Mouse (Mus musculus) stomach, postnatal 0 days (tissue): Measurements from ENCODE around the gene Esr2. TPM values are rescaled to one million over a fixed set of nuclear protein-coding genes. Genes with fewer than 3 reads are reported as not detected.
"Not testable (repeated sequence)": the region's sequence is repeated elsewhere in the genome, so short reads cannot be mapped to it uniquely, and the experiment has no call there.

Experiments used
- ATAC-seq: fragments of 200-750 bp; cut with Nextera tagmentation; 2 replicates; pipeline ENCODE4 v1.8.0; 2017; ENCODE audit not compliant: low FRiP score, low TSS enrichment
- DNase-seq: peaks from one replicate; pipeline ENCODE4 v3.0.0-alpha.2; 2016; ENCODE audit warnings: low spot score
- H3K27ac ChIP-seq: fragments of 300-500 bp; sonication (generic); replicated peaks from 2 replicates; pipeline ENCODE4 v1.5.1; 2014; ENCODE audit warnings: mild to moderate bottlenecking, control low read depth
- H3K27me3 ChIP-seq: fragments of 300-500 bp; sonication (generic); 2 replicates; pipeline ENCODE4 v1.6.1; 2014; ENCODE audit warnings: low read length; ENCODE audit not compliant: control insufficient read depth, insufficient read depth
- H3K36me3 ChIP-seq: fragments of 300-500 bp; sonication (generic); 2 replicates; pipeline ENCODE4 v1.6.1; 2014; ENCODE audit warnings: low read length, mixed read lengths; ENCODE audit not compliant: control insufficient read depth, insufficient read depth
- H3K4me1 ChIP-seq: fragments of 300-500 bp; sonication (generic); replicated peaks from 2 replicates; pipeline ENCODE4 v1.6.1; 2014; ENCODE audit warnings: antibody characterized with exemption; ENCODE audit not compliant: control insufficient read depth, insufficient read depth
- H3K4me2 ChIP-seq: fragments of 300-500 bp; sonication (generic); replicated peaks from 2 replicates; pipeline ENCODE4 v1.6.1; 2014; ENCODE audit warnings: low read depth, mild to moderate bottlenecking, control low read depth, moderate library complexity
- H3K4me3 ChIP-seq: fragments of 300-500 bp; sonication (generic); 2 replicates; pipeline ENCODE4 v1.5.1; 2014; ENCODE audit warnings: low read depth, low read length, control low read depth
- H3K9ac ChIP-seq: fragments of 300-500 bp; sonication (generic); 2 replicates; pipeline ENCODE4 v1.6.1; 2014; ENCODE audit warnings: mild to moderate bottlenecking, low read length, control low read depth, mixed read lengths
- H3K9me3 ChIP-seq: fragments of 300-500 bp; sonication (generic); 2 replicates; pipeline ENCODE4 v1.6.1; 2016; ENCODE audit warnings: low read length; ENCODE audit not compliant: control insufficient read depth
- CTCF ChIP-seq: IDR thresholded peaks from 2 replicates; pipeline ENCODE4 v1.5.1; 2016; ENCODE audit warnings: antibody characterized with exemption, low read depth, mild to moderate bottlenecking, moderate library complexity
- EP300 ChIP-seq: optimal IDR thresholded peaks from 2 replicates; pipeline ENCODE3; 2016; ENCODE audit warnings: antibody characterized with exemption
- WGBS: fragments of 180-500 bp; shearing (Covaris S2); extraction: QIAGEN DNeasy Blood & Tissue Kit; methylation state at CpG from one replicate; pipeline ENCODE4 v1.1.7; 2014; 5-methylcytosine and 5-hydroxymethylcytosine counted together
- polyA plus RNA-seq: library from polyadenylated mRNA; unstranded; fragments of >200 nt; fragmentation: Nextera tagmentation; extraction: Ambion mirVana; gene quantifications from 2 replicates; pipeline ENCODE4 v1.2.1, GENCODE M21; 2015

The Esr2 gene
- polyA plus RNA-seq, 1 experiment from 2014 or later = 0.05 TPM

DNA sequence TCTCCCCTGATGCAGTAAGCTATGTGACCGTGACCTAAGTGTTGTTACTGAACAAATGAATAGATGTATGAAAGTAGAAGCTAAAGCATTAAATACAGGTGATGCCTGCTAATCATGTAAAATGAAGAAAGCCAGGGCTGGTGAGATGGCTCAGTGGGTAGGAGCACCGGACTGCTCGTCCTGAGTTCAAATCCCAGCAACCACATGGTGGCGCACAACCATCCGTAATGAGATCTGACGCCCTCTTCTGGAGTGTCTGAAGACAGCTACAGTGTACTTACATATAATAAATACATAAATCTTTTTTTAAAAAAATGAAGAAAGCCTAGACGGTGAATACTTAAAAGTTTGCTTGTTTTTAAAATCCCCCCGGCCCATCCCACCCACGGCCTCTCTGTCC is 44.0 kb downstream of the Esr2 start:
- not testable (repeated sequence) for ATAC-seq, H3K27me3 ChIP-seq, H3K27ac ChIP-seq, H3K4me1 ChIP-seq, H3K36me3 ChIP-seq, H3K9me3 ChIP-seq, H3K4me2 ChIP-seq, H3K4me3 ChIP-seq, H3K9ac ChIP-seq, DNase-seq
- WGBS = 78% methylated on average over 9 of the region's 9 CpGs
- peak; percentile 32 for TF ChIP-seq CTCF

DNA sequence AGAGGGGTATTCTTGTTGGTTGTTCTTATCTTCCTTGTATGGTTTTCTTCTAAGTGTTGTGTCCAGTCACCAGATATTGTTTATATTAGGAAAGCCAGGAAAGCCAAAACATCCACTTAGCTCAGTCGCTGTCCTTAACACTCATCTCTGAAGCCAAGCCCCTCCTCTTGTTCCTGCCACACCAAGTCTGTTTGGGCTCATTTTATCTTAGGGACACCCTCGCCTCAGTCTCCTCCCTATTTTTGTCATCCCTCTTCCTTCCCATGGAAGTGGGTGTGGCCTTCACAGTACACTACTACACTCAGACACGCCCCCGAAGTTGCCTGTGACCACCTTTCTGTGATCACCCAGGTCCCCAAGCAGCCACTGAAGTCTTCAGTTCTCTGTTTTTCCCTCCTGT is 44.5 kb downstream of the Esr2 start:
- Histone ChIP-seq H3K27ac (no peak overlapping the region), H3K4me1 (no peaks in the 10 kb centered on the region), H3K4me3 (no peak overlapping the region), H3K27me3 (no peaks in the 10 kb centered on the region), H3K9ac (no peak overlapping the region), H3K36me3 (no peaks in the 10 kb centered on the region), H3K4me2 (no peak overlapping the region), H3K9me3 (no peaks in the 10 kb centered on the region)
- WGBS = 61% methylated on average over 4 of the region's 4 CpGs
- DNase-seq (no peak), ATAC-seq (no peak)
- no peak for TF ChIP-seq CTCF
- no peak for TF ChIP-seq EP300

DNA sequence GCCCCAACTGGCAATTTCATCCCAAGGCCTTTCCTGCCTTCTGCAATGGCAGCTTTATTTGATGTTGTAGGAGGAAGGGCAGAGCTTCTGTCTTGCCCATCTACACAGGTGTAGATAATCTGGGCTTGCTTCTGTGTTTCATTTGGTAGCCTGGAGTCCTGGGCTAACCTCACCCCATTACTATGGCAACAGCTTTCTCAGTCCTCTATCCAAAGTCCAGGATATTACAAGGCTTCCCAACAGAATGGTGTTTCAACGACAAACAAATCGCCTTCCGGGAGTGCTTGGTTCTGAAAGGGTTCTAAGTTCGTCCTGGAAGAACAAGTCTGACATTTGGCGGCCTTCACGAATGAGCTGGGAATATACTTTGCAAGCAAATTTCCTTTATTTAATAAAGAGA is 46.2 kb downstream of the Esr2 start:
- H3K9ac ChIP-seq = no peak overlapping the region
- ATAC-seq (no peak), DNase-seq (no peak)
- H3K4me3 ChIP-seq = no peak overlapping the region
- no peak overlapping the region for H3K4me2 ChIP-seq
- H3K27ac ChIP-seq = no peak overlapping the region
- no peaks in the 10 kb centered on the region for H3K4me1 ChIP-seq
- TF ChIP-seq EP300 = no peak
- no peak for TF ChIP-seq CTCF
- no peaks in the 10 kb centered on the region for H3K27me3 ChIP-seq
- 80% methylated on average over 6 of the region's 6 CpGs for WGBS
- H3K36me3 ChIP-seq = no peaks in the 10 kb centered on the region
- no peaks in the 10 kb centered on the region for H3K9me3 ChIP-seq

DNA sequence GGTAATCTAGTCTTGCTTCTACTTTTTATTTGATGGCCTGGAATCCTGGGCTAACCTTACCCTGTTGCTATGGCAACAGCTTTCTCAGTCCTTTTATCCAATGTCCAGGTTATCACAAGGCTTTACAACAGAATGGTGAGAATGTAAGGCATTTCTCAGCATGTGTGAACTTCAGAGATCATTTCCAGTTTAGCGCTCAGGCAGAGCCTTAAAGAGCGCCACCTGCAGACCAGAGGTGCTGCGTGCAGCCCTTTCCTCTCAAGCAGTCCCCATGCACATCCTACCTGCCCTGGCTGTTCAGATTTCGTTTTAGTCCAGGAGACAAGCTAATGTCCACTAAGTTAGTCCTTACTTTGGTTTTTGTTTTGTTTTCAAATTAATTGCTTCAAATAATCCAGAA is 46.8 kb downstream of the Esr2 start:
- ATAC-seq (no peak), DNase-seq (peak; percentile 45)
- 22% methylated on average over 4 of the region's 4 CpGs for WGBS

DNA sequence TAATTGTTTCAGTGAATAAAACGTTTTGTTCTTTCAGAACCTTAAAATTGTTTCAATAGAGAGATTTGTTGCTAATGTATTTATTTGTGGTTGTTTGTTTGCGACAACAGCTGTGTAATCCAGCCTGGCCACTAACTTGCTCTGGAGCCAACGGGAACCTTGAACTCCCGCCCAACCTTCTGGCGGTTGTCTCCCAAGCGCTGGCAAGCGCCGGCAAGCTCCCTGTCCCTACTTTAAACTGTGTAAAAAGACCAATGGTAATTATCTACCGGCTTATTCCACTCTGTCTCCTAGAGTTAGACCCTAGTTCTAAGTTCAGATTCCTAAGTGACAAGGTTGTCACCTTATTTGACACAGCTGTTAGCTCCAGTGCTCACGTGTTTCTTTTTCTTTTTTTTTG is 48.2 kb downstream of the Esr2 start:
- WGBS = 75% methylated on average over 10 of the region's 10 CpGs
- Histone ChIP-seq H3K4me2 (no peak overlapping the region), H3K4me3 (no peak overlapping the region), H3K9me3 (no peaks in the 10 kb centered on the region), H3K27ac (no peak overlapping the region), H3K36me3 (no peaks in the 10 kb centered on the region), H3K9ac (no peak overlapping the region), H3K4me1 (no peaks in the 10 kb centered on the region), H3K27me3 (no peaks in the 10 kb centered on the region)
- TF ChIP-seq EP300 (no peak), CTCF (no peak)
- ATAC-seq (no peak), DNase-seq (no peak)

More for the DNA sequence above, 46.8 kb downstream of the Esr2 start:
- Histone ChIP-seq H3K36me3 (no peaks in the 10 kb centered on the region), H3K27ac (no peak overlapping the region), H3K4me1 (no peaks in the 10 kb centered on the region), H3K4me2 (no peak overlapping the region), H3K9ac (no peak overlapping the region), H3K4me3 (no peak overlapping the region), H3K9me3 (no peaks in the 10 kb centered on the region), H3K27me3 (no peaks in the 10 kb centered on the region)
- TF ChIP-seq CTCF = peak; percentile 70
- TF ChIP-seq EP300 = no peak

DNA sequence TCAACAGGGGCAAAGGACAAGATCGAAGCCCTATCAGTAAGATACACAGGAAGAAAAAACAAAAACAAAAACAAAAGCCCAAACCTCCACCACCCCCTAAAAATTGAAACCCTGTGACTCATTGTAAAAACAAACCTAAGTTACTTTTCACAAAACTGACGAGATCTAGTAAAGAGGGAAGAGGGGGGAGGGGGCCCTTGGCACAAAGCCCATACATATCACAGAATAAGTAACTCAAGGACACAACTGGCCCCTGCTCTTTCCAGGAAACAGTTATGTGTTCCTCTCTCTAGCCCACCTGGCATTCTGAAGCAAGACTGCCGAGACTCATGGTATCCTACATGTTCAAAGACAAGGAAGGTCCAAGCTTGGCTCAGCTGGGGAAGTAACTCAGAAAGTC is 48.8 kb downstream of the Esr2 start:
- H3K27me3 ChIP-seq = no peaks in the 10 kb centered on the region
- ATAC-seq (no peak), DNase-seq (no peak)
- TF ChIP-seq CTCF (no peak), EP300 (no peak)
- H3K36me3 ChIP-seq = no peaks in the 10 kb centered on the region
- no peak overlapping the region for H3K9ac ChIP-seq
- no peaks in the 10 kb centered on the region for H3K4me1 ChIP-seq
- no peak overlapping the region for H3K4me3 ChIP-seq
- H3K27ac ChIP-seq = no peak overlapping the region
- 52% methylated on average over 3 of the region's 3 CpGs for WGBS
- no peaks in the 10 kb centered on the region for H3K9me3 ChIP-seq
- no peak overlapping the region for H3K4me2 ChIP-seq

DNA sequence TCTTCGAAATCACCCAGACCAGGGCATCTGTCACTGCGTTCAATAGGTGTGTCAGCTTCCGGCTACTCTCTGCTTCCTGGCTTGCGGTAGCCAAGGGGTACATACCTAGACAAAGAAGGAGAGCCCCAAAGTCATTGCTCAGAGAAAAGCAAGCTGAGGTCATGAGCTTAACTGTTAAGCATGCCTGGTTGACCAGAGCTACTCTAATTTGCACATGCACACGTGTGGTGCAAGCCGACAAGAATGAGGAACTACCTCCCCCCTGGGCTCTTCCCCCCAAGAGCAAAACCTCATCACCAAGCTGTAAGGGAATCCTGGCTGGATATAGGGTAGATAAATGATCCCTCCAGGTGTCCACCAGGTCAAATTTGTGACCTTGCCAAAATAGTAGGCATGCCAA is 53.8 kb downstream of the Esr2 start:
- 84% methylated on average over 6 of the region's 6 CpGs for WGBS
- Histone ChIP-seq H3K9ac (no peak overlapping the region), H3K4me3 (no peak overlapping the region), H3K4me1 (no peaks in the 10 kb centered on the region), H3K36me3 (no peaks in the 10 kb centered on the region), H3K4me2 (no peak overlapping the region), H3K27ac (no peak overlapping the region), H3K9me3 (no peaks in the 10 kb centered on the region), H3K27me3 (no peaks in the 10 kb centered on the region)
- DNase-seq (no peak), ATAC-seq (no peak)
- TF ChIP-seq CTCF (no peak), EP300 (no peak)
